Mouse (Mus musculus): ENCODE data around the gene Cep63. TPM values are rescaled to one million over a fixed set of nuclear protein-coding genes. Genes with fewer than 3 reads are reported as not detected.

The Cep63 gene
- polyA plus RNA-seq, 1 experiment from 2014 or later, result 25.8 TPM

DNA sequence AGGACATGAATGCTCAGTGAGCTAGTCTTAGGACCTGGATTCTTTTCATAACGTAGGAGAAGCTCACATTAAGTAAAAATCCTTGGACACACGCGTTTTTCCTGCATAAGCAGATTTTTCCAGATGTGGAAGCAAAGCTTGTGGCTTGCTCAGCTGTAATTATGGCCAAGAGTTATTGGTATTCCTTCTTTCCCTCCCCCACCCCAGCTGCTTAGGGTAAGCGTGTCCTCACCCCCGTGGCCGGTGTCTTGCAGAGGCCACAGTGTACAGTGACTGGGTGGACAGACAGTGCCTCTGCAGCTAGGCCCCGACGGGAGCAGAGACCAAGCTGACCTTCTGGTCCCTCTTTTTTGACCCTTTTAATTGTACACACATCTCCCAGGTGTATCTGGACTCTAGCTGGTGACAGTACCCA, 16.7 kb upstream of the Cep63 start:
- Histone ChIP-seq H3K4me3 (ENCODE audit: low read depth, low read length) (no peak overlapping the region), H3K9ac (ENCODE audit: low read depth, low read length) (no peak overlapping the region), H3K4me1 (replicated peaks; ENCODE audit: control insufficient read depth, insufficient read depth, low read length) (no peaks in the 10 kb centered on the region; the same call in 1 of the 2 replicates), H3K36me3 (ENCODE audit: control insufficient read depth, insufficient read depth) (no peaks in the 10 kb centered on the region), H3K4me2 (replicated peaks; ENCODE audit: low read depth) (no peak overlapping the region), H3K9me3 (ENCODE audit: control insufficient read depth) (no peaks in the 10 kb centered on the region), H3K27ac (ENCODE audit: low read depth, low read length) (peak overlapping the region; percentile 37; the same call in 1 of the 2 replicates), H3K27me3 (replicated peaks; ENCODE audit: control insufficient read depth, insufficient read depth, low read length) (no peaks in the 10 kb centered on the region)
- no peak for ATAC-seq
- TF ChIP-seq CTCF (IDR thresholded peaks at IDR 0.05; ENCODE audit: low read depth), result no peak
- 36% methylated on average over 8 of the region's 8 CpGs for WGBS

DNA sequence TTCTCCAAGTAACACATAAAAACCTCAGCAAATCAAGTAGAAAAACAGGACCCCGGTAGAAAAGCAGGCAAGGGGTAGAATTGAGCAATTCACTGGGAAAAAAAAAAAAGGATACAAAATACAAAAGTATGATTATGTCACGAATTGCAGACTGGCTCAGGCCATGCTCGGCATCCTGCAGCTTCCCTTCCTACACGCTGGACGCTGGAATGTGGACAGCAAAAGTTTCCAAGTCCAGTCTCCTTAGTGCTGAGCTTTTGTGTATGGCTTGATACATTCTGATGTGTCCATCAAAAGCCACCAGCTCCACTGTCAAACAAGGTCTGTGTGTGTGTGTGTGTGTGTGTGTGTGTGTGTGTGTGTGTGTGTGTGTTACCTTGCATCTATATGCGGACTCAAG, 15.2 kb upstream of the Cep63 start:
- H3K27ac ChIP-seq (ENCODE audit: low read depth, low read length), result no peak overlapping the region
- no peak for ATAC-seq
- H3K36me3 ChIP-seq (ENCODE audit: control insufficient read depth, insufficient read depth), result no peaks in the 10 kb centered on the region
- H3K27me3 ChIP-seq (replicated peaks; ENCODE audit: control insufficient read depth, insufficient read depth, low read length), result no peaks in the 10 kb centered on the region
- H3K4me1 ChIP-seq (replicated peaks; ENCODE audit: control insufficient read depth, insufficient read depth, low read length), result no peaks in the 10 kb centered on the region; the same call in 1 of the 2 replicates
- H3K4me2 ChIP-seq (replicated peaks; ENCODE audit: low read depth), result no peak overlapping the region
- TF ChIP-seq CTCF (IDR thresholded peaks at IDR 0.05; ENCODE audit: low read depth), result no peak
- H3K9me3 ChIP-seq (ENCODE audit: control insufficient read depth), result no peaks in the 10 kb centered on the region
- H3K9ac ChIP-seq (ENCODE audit: low read depth, low read length), result no peak overlapping the region
- 67% methylated on average over 6 of the region's 6 CpGs for WGBS
- no peak overlapping the region for H3K4me3 ChIP-seq (ENCODE audit: low read depth, low read length)

DNA sequence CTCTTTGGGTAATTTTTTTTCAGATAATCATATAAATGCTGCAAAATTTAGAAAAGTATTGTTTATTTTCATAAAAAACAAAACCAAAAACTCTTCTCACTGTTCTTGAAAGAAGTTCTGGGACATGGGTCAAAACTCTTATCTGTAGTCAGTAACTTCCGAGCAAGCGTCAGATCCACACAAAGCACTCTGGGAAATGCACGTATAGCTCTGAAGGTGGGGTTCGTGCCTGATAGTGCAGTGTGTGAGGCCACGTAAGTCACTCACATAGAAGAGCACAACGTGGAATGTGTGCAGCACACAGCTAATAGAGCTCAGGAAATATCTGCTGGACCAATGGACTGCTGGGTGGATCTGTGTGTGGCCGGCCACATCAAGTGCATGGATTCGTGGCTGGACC, 13.2 kb upstream of the Cep63 start:
- no peak overlapping the region for H3K4me3 ChIP-seq (ENCODE audit: low read depth, low read length)
- no peaks in the 10 kb centered on the region; the same call in 1 of the 2 replicates for H3K4me1 ChIP-seq (replicated peaks; ENCODE audit: control insufficient read depth, insufficient read depth, low read length)
- H3K9me3 ChIP-seq (ENCODE audit: control insufficient read depth), result no peaks in the 10 kb centered on the region
- H3K27me3 ChIP-seq (replicated peaks; ENCODE audit: control insufficient read depth, insufficient read depth, low read length), result no peaks in the 10 kb centered on the region
- H3K27ac ChIP-seq (ENCODE audit: low read depth, low read length), result no peak overlapping the region; the same call in 1 of the 2 replicates
- 52% methylated on average over 8 of the region's 8 CpGs for WGBS
- no peak overlapping the region for H3K9ac ChIP-seq (ENCODE audit: low read depth, low read length)
- H3K4me2 ChIP-seq (replicated peaks; ENCODE audit: low read depth), result no peak overlapping the region
- H3K36me3 ChIP-seq (ENCODE audit: control insufficient read depth, insufficient read depth), result no peaks in the 10 kb centered on the region
- TF ChIP-seq CTCF (IDR thresholded peaks at IDR 0.05; ENCODE audit: low read depth), result no peak
- no peak for ATAC-seq

DNA sequence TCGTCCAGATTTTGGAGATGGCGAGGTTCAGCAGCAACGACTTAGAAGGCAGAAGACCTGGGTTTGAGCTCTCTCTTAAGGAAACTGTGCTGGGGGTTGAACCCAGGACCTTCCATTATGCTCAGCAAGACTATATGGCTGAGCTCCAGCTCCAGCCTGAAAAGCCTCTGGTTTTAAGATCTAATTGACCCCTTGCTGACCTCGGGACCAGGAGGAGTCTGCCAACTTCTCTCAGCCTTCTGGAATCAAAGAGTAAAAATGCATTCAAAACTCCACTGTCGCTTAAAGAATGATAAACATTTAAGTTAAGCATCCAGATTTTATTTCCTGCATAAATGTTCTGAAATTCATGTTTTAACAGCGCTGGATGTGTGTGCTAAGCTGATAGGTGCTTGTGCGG, 12.6 kb upstream of the Cep63 start:
- no peak for ATAC-seq
- no peak for TF ChIP-seq CTCF (IDR thresholded peaks at IDR 0.05; ENCODE audit: low read depth)
- WGBS, result 62% methylated on average over 7 of the region's 7 CpGs
- no peaks in the 10 kb centered on the region for H3K27me3 ChIP-seq (replicated peaks; ENCODE audit: control insufficient read depth, insufficient read depth, low read length)
- H3K4me2 ChIP-seq (replicated peaks; ENCODE audit: low read depth), result no peak overlapping the region
- H3K9ac ChIP-seq (ENCODE audit: low read depth, low read length), result no peak overlapping the region
- H3K9me3 ChIP-seq (ENCODE audit: control insufficient read depth), result no peaks in the 10 kb centered on the region
- no peak overlapping the region; the same call in none of the 2 replicates for H3K27ac ChIP-seq (ENCODE audit: low read depth, low read length)
- H3K4me3 ChIP-seq (ENCODE audit: low read depth, low read length), result no peak overlapping the region
- H3K36me3 ChIP-seq (ENCODE audit: control insufficient read depth, insufficient read depth), result peaks cover 4% of the 10 kb centered on the region; the same call in 1 of the 2 replicates
- no peaks in the 10 kb centered on the region; the same call in 1 of the 2 replicates for H3K4me1 ChIP-seq (replicated peaks; ENCODE audit: control insufficient read depth, insufficient read depth, low read length)

DNA sequence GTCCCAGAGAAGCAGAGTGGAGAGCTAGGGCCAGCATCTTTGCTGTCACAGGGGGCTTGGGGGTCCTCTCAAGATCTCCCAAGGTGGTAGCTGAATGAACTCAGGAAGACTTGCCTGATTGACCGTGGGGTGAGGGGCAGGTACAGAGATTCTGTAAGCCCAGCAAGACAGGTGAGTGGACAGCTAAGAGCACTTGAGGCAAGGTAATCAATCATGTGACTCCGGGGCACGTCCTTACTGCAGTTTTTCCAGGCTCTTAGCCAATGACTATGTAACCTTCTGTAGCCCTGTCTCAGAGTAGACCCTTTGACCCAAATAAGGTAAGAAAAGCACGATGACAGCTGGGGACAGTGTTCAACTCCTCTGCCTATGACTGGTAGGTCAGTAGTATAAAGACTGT, 10.8 kb upstream of the Cep63 start:
- no peak overlapping the region for H3K4me3 ChIP-seq (ENCODE audit: low read depth, low read length)
- H3K36me3 ChIP-seq (ENCODE audit: control insufficient read depth, insufficient read depth), result peaks cover 9% of the 10 kb centered on the region; the same call in 1 of the 2 replicates
- no peak for TF ChIP-seq CTCF (IDR thresholded peaks at IDR 0.05; ENCODE audit: low read depth)
- H3K4me1 ChIP-seq (replicated peaks; ENCODE audit: control insufficient read depth, insufficient read depth, low read length), result no peaks in the 10 kb centered on the region; the same call in 1 of the 2 replicates
- H3K27ac ChIP-seq (ENCODE audit: low read depth, low read length), result no peak overlapping the region
- H3K27me3 ChIP-seq (replicated peaks; ENCODE audit: control insufficient read depth, insufficient read depth, low read length), result no peaks in the 10 kb centered on the region
- no peak for ATAC-seq
- no peaks in the 10 kb centered on the region for H3K9me3 ChIP-seq (ENCODE audit: control insufficient read depth)
- WGBS, result 48% methylated on average over 4 of the region's 4 CpGs
- no peak overlapping the region for H3K9ac ChIP-seq (ENCODE audit: low read depth, low read length)
- no peak overlapping the region for H3K4me2 ChIP-seq (replicated peaks; ENCODE audit: low read depth)

DNA sequence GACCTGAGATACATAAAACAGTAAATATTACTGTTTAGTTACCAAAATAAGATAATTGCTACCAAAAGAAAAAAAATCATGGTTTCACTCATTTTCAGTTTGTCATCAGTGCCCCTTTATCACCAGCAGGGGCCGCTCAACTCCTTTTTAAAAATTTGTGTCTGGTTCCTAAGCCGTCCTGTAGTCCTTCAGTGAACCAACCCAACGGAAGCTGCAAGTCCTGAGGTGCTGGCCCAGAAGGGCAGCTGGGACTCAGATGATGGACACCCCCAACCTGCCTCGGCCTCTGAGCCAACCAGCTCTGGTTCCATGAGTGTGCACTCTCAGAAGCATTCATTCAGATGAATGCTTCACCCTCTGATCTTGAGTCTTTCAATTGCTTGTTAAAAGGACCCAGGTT, 10.2 kb upstream of the Cep63 start:
- no peaks in the 10 kb centered on the region for H3K9me3 ChIP-seq (ENCODE audit: control insufficient read depth)
- H3K27ac ChIP-seq (ENCODE audit: low read depth, low read length), result no peak overlapping the region
- H3K4me3 ChIP-seq (ENCODE audit: low read depth, low read length), result no peak overlapping the region
- TF ChIP-seq CTCF (IDR thresholded peaks at IDR 0.05; ENCODE audit: low read depth), result peak; percentile 84
- no peaks in the 10 kb centered on the region for H3K27me3 ChIP-seq (replicated peaks; ENCODE audit: control insufficient read depth, insufficient read depth, low read length)
- no peak for ATAC-seq
- WGBS, result 6% methylated on average over 4 of the region's 4 CpGs
- no peaks in the 10 kb centered on the region; the same call in 1 of the 2 replicates for H3K4me1 ChIP-seq (replicated peaks; ENCODE audit: control insufficient read depth, insufficient read depth, low read length)
- no peak overlapping the region for H3K9ac ChIP-seq (ENCODE audit: low read depth, low read length)
- H3K36me3 ChIP-seq (ENCODE audit: control insufficient read depth, insufficient read depth), result peaks cover 9% of the 10 kb centered on the region; the same call in 1 of the 2 replicates
- H3K4me2 ChIP-seq (replicated peaks; ENCODE audit: low read depth), result no peak overlapping the region

DNA sequence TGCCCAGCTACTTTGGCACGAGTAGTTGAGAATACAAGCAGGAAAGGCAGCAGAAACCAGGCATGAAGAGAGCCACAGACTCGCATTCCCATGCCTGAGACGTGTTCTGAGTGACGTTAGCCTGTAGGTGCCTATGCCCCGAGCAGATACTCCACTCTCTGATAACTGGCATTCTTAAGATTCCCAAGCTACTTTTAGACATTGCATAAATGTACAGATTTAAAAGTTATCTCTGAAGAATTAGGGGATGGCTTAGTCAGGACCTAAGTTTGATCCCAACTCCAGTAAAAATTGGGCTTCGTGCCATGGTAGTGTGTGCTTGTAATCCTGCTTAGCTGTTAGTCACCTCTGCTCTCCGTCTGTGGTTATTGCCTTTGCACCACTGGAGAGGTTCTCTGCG, 8.1 kb upstream of the Cep63 start:
- H3K9me3 ChIP-seq (ENCODE audit: control insufficient read depth), result no peaks in the 10 kb centered on the region
- H3K36me3 ChIP-seq (ENCODE audit: control insufficient read depth, insufficient read depth), result peaks cover 16% of the 10 kb centered on the region; the same call in 1 of the 2 replicates
- no peak overlapping the region for H3K9ac ChIP-seq (ENCODE audit: low read depth, low read length)
- H3K4me1 ChIP-seq (replicated peaks; ENCODE audit: control insufficient read depth, insufficient read depth, low read length), result no peaks in the 10 kb centered on the region; the same call in 1 of the 2 replicates
- 74% methylated on average over 8 of the region's 8 CpGs for WGBS
- H3K27me3 ChIP-seq (replicated peaks; ENCODE audit: control insufficient read depth, insufficient read depth, low read length), result no peaks in the 10 kb centered on the region
- no peak overlapping the region for H3K4me2 ChIP-seq (replicated peaks; ENCODE audit: low read depth)
- no peak for ATAC-seq
- no peak overlapping the region for H3K27ac ChIP-seq (ENCODE audit: low read depth, low read length)
- H3K4me3 ChIP-seq (ENCODE audit: low read depth, low read length), result no peak overlapping the region
- TF ChIP-seq CTCF (IDR thresholded peaks at IDR 0.05; ENCODE audit: low read depth), result no peak
